Mouse (Mus musculus) lung, postnatal 14 days (tissue): ENCODE data around the gene Tcf15.
A peak's percentile ranks its signal among the peaks of the same experiment; 100 is the strongest.

Experiments used
- DNase-seq: peaks from one replicate; pipeline ENCODE4 v3.0.0; 2021

The Tcf15 gene

GRCm38 (mm10) chr2:152128597-152128996, 14.8 kb upstream of the Tcf15 start:
- no peak for DNase-seq

GRCm38 (mm10) chr2:152129778-152130177, 13.6 kb upstream of the Tcf15 start:
- DNase-seq = no peak

- no peak for DNase-seq
These were observed 11.3 kb upstream of the Tcf15 start for GRCm38 (mm10) chr2:152132016-152132415.

- DNase-seq = peak; percentile 34
These were observed 10.7 kb upstream of the Tcf15 start for GRCm38 (mm10) chr2:152132691-152133090.

GRCm38 (mm10) chr2:152139191-152139987, 4.0 kb upstream of the Tcf15 start:
- DNase-seq = no peak

GRCm38 (mm10) chr2:152140941-152141340, 2.4 kb upstream of the Tcf15 start:
- no peak for DNase-seq

- no peak for DNase-seq
These were observed 1.9 kb upstream of the Tcf15 start for GRCm38 (mm10) chr2:152141491-152141890.

- peak; percentile 48 for DNase-seq
These were observed 1.3 kb upstream of the Tcf15 start for GRCm38 (mm10) chr2:152142046-152142445.

- DNase-seq = no peak
These were observed 790 bp upstream of the Tcf15 start for GRCm38 (mm10) chr2:152142571-152142970.

GRCm38 (mm10) chr2:152144158-152144450, 743 bp downstream of the Tcf15 start:
- no peak for DNase-seq

- no peak for DNase-seq
These were observed 1.1 kb downstream of the Tcf15 start for GRCm38 (mm10) chr2:152144501-152144900.

- DNase-seq = no peak
These were observed 2.4 kb downstream of the Tcf15 start for GRCm38 (mm10) chr2:152145711-152146110.

- no peak for DNase-seq
These were observed 3.7 kb downstream of the Tcf15 start for GRCm38 (mm10) chr2:152147079-152147478.

- no peak for DNase-seq
These were observed 5.3 kb downstream of the Tcf15 start for GRCm38 (mm10) chr2:152148675-152149074.

GRCm38 (mm10) chr2:152149891-152150290, 6.5 kb downstream of the Tcf15 start:
- no peak for DNase-seq

GRCm38 (mm10) chr2:152150373-152150772, 7.0 kb downstream of the Tcf15 start:
- no peak for DNase-seq

GRCm38 (mm10) chr2:152153361-152153760, 10.0 kb downstream of the Tcf15 start:
- DNase-seq = no peak

GRCm38 (mm10) chr2:152155414-152156208, 12.2 kb downstream of the Tcf15 start:
- no peak for DNase-seq

GRCm38 (mm10) chr2:152156471-152156870, 13.1 kb downstream of the Tcf15 start:
- DNase-seq = no peak

GRCm38 (mm10) chr2:152159487-152159886, 16.1 kb downstream of the Tcf15 start:
- DNase-seq = no peak

- DNase-seq = no peak
These were observed 22.9 kb downstream of the Tcf15 start for GRCm38 (mm10) chr2:152166257-152166656.

- no peak for DNase-seq
These were observed 24.5 kb downstream of the Tcf15 start for GRCm38 (mm10) chr2:152167851-152168290.

- DNase-seq = no peak
These were observed 26.0 kb downstream of the Tcf15 start for GRCm38 (mm10) chr2:152169377-152169776.

- DNase-seq = no peak
These were observed 31.5 kb downstream of the Tcf15 start for GRCm38 (mm10) chr2:152174861-152175260.
